Mouse (Mus musculus) intestine, postnatal 0 days (tissue): Measurements from ENCODE around the gene Gipc2. TPM values are rescaled to one million over a fixed set of nuclear protein-coding genes. Genes with fewer than 3 reads are reported as not detected.
A peak's percentile ranks its signal among the peaks of the same experiment; 100 is the strongest.

ENCODE experiments used
- ATAC-seq: fragments of 200-750 bp; cut with Nextera tagmentation; 2 replicates; pipeline ENCODE4 v1.8.0; 2017; ENCODE audit warnings: mild to moderate bottlenecking, moderate TSS enrichment, moderate library complexity
- H3K27ac ChIP-seq: fragments of 300-500 bp; sonication (generic); 2 replicates; pipeline ENCODE4 v1.5.1; 2014; ENCODE audit warnings: mild to moderate bottlenecking, low read depth, low read length, moderate library complexity
- H3K27me3 ChIP-seq: fragments of 300-500 bp; sonication (generic); replicated peaks from 2 replicates; pipeline ENCODE4 v1.6.1; 2014; ENCODE audit warnings: low read length, mixed read lengths; ENCODE audit not compliant: control insufficient read depth, insufficient read depth
- H3K36me3 ChIP-seq: fragments of 300-500 bp; sonication (generic); 2 replicates; pipeline ENCODE4 v1.6.1; 2014; ENCODE audit warnings: mild to moderate bottlenecking, moderate library complexity; ENCODE audit not compliant: control insufficient read depth, insufficient read depth
- H3K4me1 ChIP-seq: fragments of 300-500 bp; sonication (generic); replicated peaks from 2 replicates; pipeline ENCODE4 v1.6.1; 2014; ENCODE audit warnings: antibody characterized with exemption, low read length, mixed read lengths; ENCODE audit not compliant: control insufficient read depth, insufficient read depth
- H3K4me2 ChIP-seq: fragments of 300-500 bp; sonication (generic); replicated peaks from 2 replicates; pipeline ENCODE4 v1.6.1; 2014; ENCODE audit warnings: low read depth, mild to moderate bottlenecking, moderate library complexity
- H3K4me3 ChIP-seq: fragments of 300-500 bp; sonication (generic); 2 replicates; pipeline ENCODE4 v1.5.1; 2014; ENCODE audit warnings: low read depth, low read length
- H3K9ac ChIP-seq: fragments of 300-500 bp; sonication (generic); 2 replicates; pipeline ENCODE4 v1.6.1; 2014; ENCODE audit warnings: mild to moderate bottlenecking, low read depth, low read length
- H3K9me3 ChIP-seq: fragments of 300-500 bp; sonication (generic); 2 replicates; pipeline ENCODE4 v1.6.1; 2016; ENCODE audit warnings: mixed run types; ENCODE audit not compliant: control insufficient read depth
- CTCF ChIP-seq: sonication (generic); IDR thresholded peaks from 2 replicates; pipeline ENCODE4 v1.5.1; 2016; ENCODE audit warnings: low read depth, mild to moderate bottlenecking, control low read depth, antibody characterized with exemption, moderate library complexity
- WGBS: fragments of 180-500 bp; shearing (Covaris S2); extraction: QIAGEN DNeasy Blood & Tissue Kit; methylation state at CpG from one replicate; pipeline ENCODE4 v1.1.7; 2014; 5-methylcytosine and 5-hydroxymethylcytosine counted together
- polyA plus RNA-seq: library from polyadenylated mRNA; unstranded; fragments of >200 nt; fragmentation: Nextera tagmentation; extraction: Ambion mirVana; gene quantifications from 2 replicates; pipeline ENCODE4 v1.2.1, GENCODE M21; 2015

Gipc2 gene
- polyA plus RNA-seq, 1 experiment from 2014 or later = 243 TPM

GRCm38 (mm10) chr3:152069001-152069400 lies 97.0 kb downstream of the Gipc2 start:
- ATAC-seq = no peak
- H3K9me3 ChIP-seq = no peaks in the 10 kb centered on the region
- H3K9ac ChIP-seq = no peak overlapping the region
- no peaks in the 10 kb centered on the region; the same call in 1 of the 2 replicates for H3K27me3 ChIP-seq
- no peak for TF ChIP-seq CTCF
- no peaks in the 10 kb centered on the region for H3K4me1 ChIP-seq
- H3K27ac ChIP-seq = no peak overlapping the region
- H3K36me3 ChIP-seq = no peaks in the 10 kb centered on the region
- no peak overlapping the region for H3K4me2 ChIP-seq
- WGBS = 78% methylated on average over 2 of the region's 2 CpGs
- no peak overlapping the region for H3K4me3 ChIP-seq

DNA sequence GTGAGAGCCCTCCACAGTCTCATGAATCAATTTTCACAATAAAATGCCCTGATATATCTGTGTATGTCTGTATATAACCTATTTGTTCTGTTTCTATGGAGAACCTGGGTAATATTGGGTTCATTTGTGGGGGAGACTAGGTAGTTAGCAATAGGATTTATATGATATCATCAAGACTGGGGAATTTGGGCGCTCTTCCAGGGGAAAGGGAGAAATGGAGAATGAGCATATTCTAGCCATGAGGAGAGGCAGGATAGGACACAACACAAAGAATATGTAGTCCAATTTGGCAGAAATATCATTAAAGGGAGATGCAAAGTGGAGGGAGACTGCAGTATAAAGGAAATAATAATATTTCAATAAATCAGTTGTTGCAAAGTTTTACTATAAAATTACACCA lies 97.7 kb downstream of the Gipc2 start:
- WGBS = 84% methylated on average over 1 of the region's 1 CpGs
- ATAC-seq = no peak
- H3K9me3 ChIP-seq = no peaks in the 10 kb centered on the region
- H3K9ac ChIP-seq = no peak overlapping the region
- H3K4me2 ChIP-seq = no peak overlapping the region
- H3K27ac ChIP-seq = no peak overlapping the region
- H3K27me3 ChIP-seq = no peaks in the 10 kb centered on the region; the same call in 1 of the 2 replicates
- H3K4me1 ChIP-seq = no peaks in the 10 kb centered on the region
- no peaks in the 10 kb centered on the region for H3K36me3 ChIP-seq
- TF ChIP-seq CTCF = no peak
- no peak overlapping the region for H3K4me3 ChIP-seq

DNA sequence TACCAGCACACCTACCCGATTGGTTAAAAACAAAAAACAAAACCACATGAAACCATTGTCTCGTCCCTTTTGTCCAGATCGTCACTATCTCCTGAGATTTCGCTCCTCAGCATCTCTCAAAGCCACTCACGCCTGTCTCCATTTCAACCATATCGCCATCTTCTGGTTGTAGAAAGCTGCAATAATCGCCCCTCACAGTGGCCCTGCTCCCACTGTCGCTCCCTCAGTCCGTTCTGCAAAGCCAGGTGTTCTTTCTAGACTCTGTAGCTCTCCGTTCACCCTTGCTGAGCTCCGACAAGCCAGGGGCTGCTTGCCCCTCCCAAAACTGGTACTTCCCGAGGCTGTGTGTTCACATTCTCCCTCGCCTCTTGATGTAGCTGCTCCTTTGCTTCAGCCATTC lies 99.3 kb downstream of the Gipc2 start:
- H3K9ac ChIP-seq = no peak overlapping the region
- H3K4me3 ChIP-seq = no peak overlapping the region
- no peaks in the 10 kb centered on the region for H3K9me3 ChIP-seq
- no peaks in the 10 kb centered on the region for H3K36me3 ChIP-seq
- no peaks in the 10 kb centered on the region for H3K4me1 ChIP-seq
- no peak for ATAC-seq
- peak; percentile 67 for TF ChIP-seq CTCF
- H3K27ac ChIP-seq = no peak overlapping the region
- H3K27me3 ChIP-seq = no peaks in the 10 kb centered on the region; the same call in 1 of the 2 replicates
- 29% methylated on average over 13 of the region's 13 CpGs for WGBS
- 0 out of 2 replicates have a peak overlapping the region, but pooled peaks have one; percentile 30 for H3K4me2 ChIP-seq

DNA sequence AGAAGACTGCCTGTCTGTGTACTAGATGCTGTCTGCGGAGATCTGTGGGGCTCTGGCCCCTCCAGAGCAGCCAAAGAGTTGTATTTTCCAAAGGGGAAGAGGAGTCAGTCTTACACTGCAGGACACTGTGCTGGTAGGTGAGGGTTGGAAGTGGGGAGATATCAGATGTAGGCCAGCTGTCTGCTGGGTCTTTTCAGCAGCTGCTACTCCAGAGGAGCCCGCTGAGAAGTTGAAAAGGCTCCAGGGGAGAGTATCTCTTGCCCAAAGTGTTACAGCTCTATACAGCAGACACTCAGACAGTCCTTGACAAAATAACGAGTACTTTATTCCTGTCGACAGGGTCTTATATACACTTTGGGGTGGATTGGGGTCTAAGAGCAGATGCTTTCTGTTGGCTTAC lies 100.2 kb downstream of the Gipc2 start:
- Histone ChIP-seq H3K4me3 (no peak overlapping the region), H3K9me3 (no peaks in the 10 kb centered on the region), H3K27me3 (no peaks in the 10 kb centered on the region; the same call in 1 of the 2 replicates), H3K4me2 (no peak overlapping the region), H3K27ac (no peak overlapping the region), H3K9ac (no peak overlapping the region), H3K36me3 (no peaks in the 10 kb centered on the region), H3K4me1 (no peaks in the 10 kb centered on the region)
- no peak for ATAC-seq
- 72% methylated on average over 4 of the region's 4 CpGs for WGBS
- TF ChIP-seq CTCF = no peak

DNA sequence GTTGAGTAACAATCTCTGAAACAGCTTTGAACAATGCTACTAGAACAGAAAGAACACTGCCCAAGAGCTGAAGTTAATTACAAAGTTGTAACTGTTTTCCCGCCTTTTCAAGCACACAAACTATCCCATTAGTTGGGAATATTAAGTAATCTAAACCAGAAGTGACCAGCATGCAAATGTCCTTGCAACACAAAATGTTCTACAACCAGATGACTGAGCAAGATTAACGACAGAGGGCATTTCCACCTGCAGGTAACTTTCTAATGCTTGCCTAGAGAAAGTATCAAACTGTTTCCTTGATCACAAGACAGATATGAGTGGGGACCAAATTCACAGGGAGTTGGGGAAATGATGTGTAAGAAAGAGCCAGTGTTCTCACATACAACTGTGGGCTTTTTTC lies 101.9 kb downstream of the Gipc2 start:
- Histone ChIP-seq H3K4me1 (no peaks in the 10 kb centered on the region), H3K36me3 (no peaks in the 10 kb centered on the region), H3K9me3 (no peaks in the 10 kb centered on the region), H3K9ac (no peak overlapping the region), H3K4me3 (no peak overlapping the region), H3K27me3 (no peaks in the 10 kb centered on the region; the same call in 1 of the 2 replicates), H3K27ac (no peak overlapping the region), H3K4me2 (no peak overlapping the region)
- TF ChIP-seq CTCF = no peak
- ATAC-seq = no peak
- WGBS = 73% methylated on average over 2 of the region's 2 CpGs

DNA sequence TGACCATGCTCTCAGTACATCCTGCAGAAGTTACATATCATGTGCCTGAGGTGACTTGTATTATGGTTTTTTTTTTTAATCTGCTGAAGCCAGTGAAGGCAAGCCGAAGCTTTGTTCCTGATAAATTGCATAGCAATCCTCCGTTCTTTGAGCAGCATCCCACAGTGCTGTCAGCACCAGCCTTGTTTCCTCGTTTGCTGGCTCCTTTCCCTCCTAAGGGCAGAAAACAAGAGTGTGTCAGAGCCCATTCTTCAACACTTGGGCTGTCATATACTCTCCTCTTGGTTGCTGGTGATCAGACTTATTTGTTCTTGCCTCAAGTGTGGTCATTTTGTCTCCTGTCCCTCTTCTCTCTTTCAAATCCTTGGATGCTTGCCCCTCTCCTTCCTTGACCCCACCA lies 103.2 kb downstream of the Gipc2 start:
- WGBS = 53% methylated on average over 3 of the region's 3 CpGs
- H3K27me3 ChIP-seq = no peaks in the 10 kb centered on the region; the same call in 1 of the 2 replicates
- TF ChIP-seq CTCF = no peak

GRCm38 (mm10) chr3:152061145-152061544 lies 104.9 kb downstream of the Gipc2 start:
- Histone ChIP-seq H3K4me2 (no peak overlapping the region), H3K9ac (no peak overlapping the region), H3K27ac (no peak overlapping the region), H3K36me3 (no peaks in the 10 kb centered on the region), H3K9me3 (no peaks in the 10 kb centered on the region), H3K4me1 (no peaks in the 10 kb centered on the region), H3K4me3 (no peak overlapping the region), H3K27me3 (no peaks in the 10 kb centered on the region; the same call in 1 of the 2 replicates)
- TF ChIP-seq CTCF = no peak
- no peak for ATAC-seq
- 93% methylated on average over 5 of the region's 5 CpGs for WGBS

More for the DNA sequence above, 103.2 kb downstream of the Gipc2 start:
- Histone ChIP-seq H3K27ac (no peak overlapping the region), H3K4me3 (no peak overlapping the region), H3K9me3 (no peaks in the 10 kb centered on the region), H3K4me1 (no peaks in the 10 kb centered on the region), H3K36me3 (no peaks in the 10 kb centered on the region), H3K4me2 (no peak overlapping the region), H3K9ac (no peak overlapping the region)
- ATAC-seq = no peak
